Mouse (Mus musculus): ENCODE data around the gene Cdkn1a. TPM values are rescaled to one million over a fixed set of nuclear protein-coding genes. Genes with fewer than 3 reads are reported as not detected.
"Not testable (repeated sequence)": the region's sequence is repeated elsewhere in the genome, so short reads cannot be mapped to it uniquely, and the experiment has no call there.

Gene Cdkn1a
- polyA plus RNA-seq, 1 experiment from 2014 or later, result 79.5 TPM

DNA sequence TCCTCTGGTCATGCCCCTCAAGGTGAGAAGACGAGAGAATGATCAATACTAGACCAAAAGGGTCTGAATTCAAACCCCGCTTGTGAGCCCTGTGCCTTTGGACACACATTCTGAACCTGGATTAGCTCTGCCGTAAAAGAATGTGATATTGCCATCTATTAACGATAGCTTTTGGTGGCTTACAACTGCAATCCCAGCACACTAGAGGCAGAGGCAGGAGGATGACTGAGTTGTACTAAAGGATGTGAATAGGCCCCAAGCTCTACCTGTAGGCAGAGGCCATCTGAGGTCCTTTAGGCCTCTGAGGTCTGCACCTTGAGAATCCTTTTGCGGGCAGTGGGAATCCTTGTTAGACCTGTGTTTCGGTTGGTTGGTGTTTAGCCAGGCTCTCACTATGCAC lies 5.5 kb downstream of the Cdkn1a start:
- WGBS, result 89% methylated on average over 6 of the region's 6 CpGs

DNA sequence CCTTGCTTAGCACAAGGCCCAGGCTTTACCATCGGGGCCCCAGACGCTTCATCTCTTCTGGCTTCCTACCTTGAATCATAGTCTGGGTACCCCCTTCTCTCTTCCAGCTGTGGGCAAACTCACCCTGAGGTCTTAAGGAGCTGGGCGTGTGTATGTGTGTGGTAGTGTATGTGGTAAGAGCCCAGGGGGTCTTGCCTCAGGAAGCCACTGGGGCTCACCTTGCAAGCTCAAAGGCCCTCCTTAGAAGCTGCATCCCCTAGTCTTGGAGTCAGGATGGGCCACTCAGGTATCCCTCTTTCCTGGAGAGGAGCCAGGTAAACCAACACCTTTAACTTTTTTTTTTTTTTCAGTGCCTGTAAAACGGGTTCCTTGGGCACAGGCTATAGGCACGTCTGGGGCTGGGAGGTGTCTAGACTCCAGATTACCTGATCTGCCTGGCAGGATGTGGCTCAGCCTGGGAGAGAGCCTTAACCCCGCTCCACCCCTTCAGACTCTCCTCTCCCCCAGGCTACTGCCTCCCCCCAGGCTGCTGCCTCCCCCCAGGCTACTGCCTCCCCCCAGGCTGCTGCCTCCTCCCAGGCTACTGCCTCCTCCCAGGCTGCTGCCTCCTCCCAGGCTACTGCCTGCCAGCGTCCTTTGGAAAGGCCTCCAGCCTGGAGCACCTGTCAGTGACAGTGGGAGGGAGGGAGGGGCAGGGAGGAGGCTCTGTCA lies 6.2 kb downstream of the Cdkn1a start:
- no peak overlapping the region for H3K4me2 ChIP-seq (replicated peaks)
- H3K4me1 ChIP-seq (replicated peaks; ENCODE audit: control insufficient read depth, insufficient read depth, low read length), result peaks cover 12% of the 10 kb centered on the region; the same call in 1 of the 2 replicates
- no peak overlapping the region for H3K27ac ChIP-seq
- ATAC-seq (ENCODE audit: low FRiP score) (no peak), DNase-seq (ENCODE audit: low spot score) (no peak)
- no peak overlapping the region for H3K9ac ChIP-seq
- no peak overlapping the region for H3K4me3 ChIP-seq (replicated peaks; ENCODE audit: low read length)
- H3K36me3 ChIP-seq (replicated peaks; ENCODE audit: control insufficient read depth, insufficient read depth), result no peaks in the 10 kb centered on the region
- 66% methylated on average over 7 of the region's 7 CpGs for WGBS
- peaks cover 11% of the 10 kb centered on the region for H3K27me3 ChIP-seq (ENCODE audit: control insufficient read depth, insufficient read depth, low read length)
- no peaks in the 10 kb centered on the region for H3K9me3 ChIP-seq (ENCODE audit: control insufficient read depth, low read length)

More for the DNA sequence above, 5.5 kb downstream of the Cdkn1a start:
- DNase-seq (ENCODE audit: low spot score), result no peak
- Histone ChIP-seq H3K27ac (no peak overlapping the region), H3K4me2 (replicated peaks) (no peak overlapping the region), H3K4me3 (replicated peaks; ENCODE audit: low read length) (no peak overlapping the region), H3K4me1 (replicated peaks; ENCODE audit: control insufficient read depth, insufficient read depth, low read length) (peaks cover 15% of the 10 kb centered on the region; the same call in 1 of the 2 replicates), H3K27me3 (ENCODE audit: control insufficient read depth, insufficient read depth, low read length) (peaks cover 12% of the 10 kb centered on the region), H3K9me3 (ENCODE audit: control insufficient read depth, low read length) (no peaks in the 10 kb centered on the region), H3K36me3 (replicated peaks; ENCODE audit: control insufficient read depth, insufficient read depth) (no peaks in the 10 kb centered on the region), H3K9ac (no peak overlapping the region)
- ATAC-seq (ENCODE audit: low FRiP score), result no peak

DNA sequence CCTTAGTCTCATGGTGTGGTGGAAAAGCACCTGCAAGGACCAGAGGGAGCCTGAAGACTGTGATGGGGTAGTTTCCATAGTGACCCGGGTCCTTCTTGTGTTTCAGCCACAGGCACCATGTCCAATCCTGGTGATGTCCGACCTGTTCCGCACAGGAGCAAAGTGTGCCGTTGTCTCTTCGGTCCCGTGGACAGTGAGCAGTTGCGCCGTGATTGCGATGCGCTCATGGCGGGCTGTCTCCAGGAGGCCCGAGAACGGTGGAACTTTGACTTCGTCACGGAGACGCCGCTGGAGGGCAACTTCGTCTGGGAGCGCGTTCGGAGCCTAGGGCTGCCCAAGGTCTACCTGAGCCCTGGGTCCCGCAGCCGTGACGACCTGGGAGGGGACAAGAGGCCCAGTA lies 7.5 kb downstream of the Cdkn1a start:
- H3K36me3 ChIP-seq (replicated peaks; ENCODE audit: control insufficient read depth, insufficient read depth), result no peaks in the 10 kb centered on the region
- no peak overlapping the region for H3K4me3 ChIP-seq (replicated peaks; ENCODE audit: low read length)
- no peak for DNase-seq (ENCODE audit: low spot score)
- no peak for ATAC-seq (ENCODE audit: low FRiP score)
- peaks cover 11% of the 10 kb centered on the region; the same call in 1 of the 2 replicates for H3K4me1 ChIP-seq (replicated peaks; ENCODE audit: control insufficient read depth, insufficient read depth, low read length)
- H3K27ac ChIP-seq, result no peak overlapping the region
- H3K27me3 ChIP-seq (ENCODE audit: control insufficient read depth, insufficient read depth, low read length), result 0 out of 2 replicates have a peak, but pooled peaks cover 5% of the 10 kb centered on the region
- no peak overlapping the region for H3K9ac ChIP-seq
- no peak overlapping the region for H3K4me2 ChIP-seq (replicated peaks)
- no peaks in the 10 kb centered on the region for H3K9me3 ChIP-seq (ENCODE audit: control insufficient read depth, low read length)
- WGBS, result 94% methylated on average over 24 of the region's 24 CpGs

DNA sequence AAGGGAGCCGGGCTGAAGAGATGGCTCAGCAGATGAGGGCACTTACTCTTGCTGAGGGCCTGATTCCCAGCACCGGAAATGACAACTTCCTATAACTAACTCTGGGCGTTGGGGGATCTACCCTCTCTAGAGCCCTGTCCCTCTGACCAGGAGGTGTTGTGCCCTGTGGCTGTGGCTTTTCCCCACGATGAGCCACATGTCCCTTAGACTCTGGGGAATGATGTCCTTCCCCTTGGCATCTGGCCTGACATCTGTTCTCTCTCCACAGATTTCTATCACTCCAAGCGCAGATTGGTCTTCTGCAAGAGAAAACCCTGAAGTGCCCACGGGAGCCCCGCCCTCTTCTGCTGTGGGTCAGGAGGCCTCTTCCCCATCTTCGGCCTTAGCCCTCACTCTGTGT lies 8.3 kb downstream of the Cdkn1a start:
- WGBS, result 69% methylated on average over 8 of the region's 8 CpGs

DNA sequence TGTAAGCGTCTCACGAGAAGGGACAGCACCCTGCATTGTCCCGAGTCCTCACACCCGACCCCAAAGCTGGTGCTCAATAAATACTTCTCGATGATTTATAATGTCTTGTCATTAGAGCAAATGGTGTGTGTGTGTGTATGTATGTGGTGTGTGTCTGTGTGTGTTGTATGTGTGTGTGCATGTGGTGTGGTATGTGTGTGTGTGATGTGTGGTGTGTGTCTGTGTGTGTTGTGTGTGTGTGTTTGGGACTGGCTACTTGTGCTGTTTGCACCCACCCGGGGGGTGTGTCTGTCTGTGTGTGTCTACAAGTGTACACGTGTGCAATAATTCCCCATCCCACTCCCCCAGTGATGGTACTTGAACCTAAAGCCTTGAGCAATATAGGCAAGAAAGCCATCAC lies 9.9 kb downstream of the Cdkn1a start:
- no peak overlapping the region for H3K4me3 ChIP-seq (replicated peaks; ENCODE audit: low read length)
- peaks cover 4% of the 10 kb centered on the region; the same call in 1 of the 2 replicates for H3K9me3 ChIP-seq (ENCODE audit: control insufficient read depth, low read length)
- H3K36me3 ChIP-seq (replicated peaks; ENCODE audit: control insufficient read depth, insufficient read depth), result no peaks in the 10 kb centered on the region
- no peak overlapping the region for H3K4me2 ChIP-seq (replicated peaks)
- H3K27ac ChIP-seq, result no peak overlapping the region
- ATAC-seq (ENCODE audit: low FRiP score), result no peak
- no peaks in the 10 kb centered on the region for H3K27me3 ChIP-seq (ENCODE audit: control insufficient read depth, insufficient read depth, low read length)
- 93% methylated on average over 7 of the region's 7 CpGs for WGBS
- H3K9ac ChIP-seq, result no peak overlapping the region
- no peak for DNase-seq (ENCODE audit: low spot score)
- H3K4me1 ChIP-seq (replicated peaks; ENCODE audit: control insufficient read depth, insufficient read depth, low read length), result no peaks in the 10 kb centered on the region

More for the DNA sequence above, 8.3 kb downstream of the Cdkn1a start:
- no peak overlapping the region for H3K9ac ChIP-seq
- no peak for DNase-seq (ENCODE audit: low spot score)
- peaks cover 8% of the 10 kb centered on the region; the same call in 1 of the 2 replicates for H3K4me1 ChIP-seq (replicated peaks; ENCODE audit: control insufficient read depth, insufficient read depth, low read length)
- H3K9me3 ChIP-seq (ENCODE audit: control insufficient read depth, low read length), result peaks cover 4% of the 10 kb centered on the region; the same call in 1 of the 2 replicates
- no peaks in the 10 kb centered on the region for H3K36me3 ChIP-seq (replicated peaks; ENCODE audit: control insufficient read depth, insufficient read depth)
- H3K27ac ChIP-seq, result no peak overlapping the region
- 0 out of 2 replicates have a peak, but pooled peaks cover 5% of the 10 kb centered on the region for H3K27me3 ChIP-seq (ENCODE audit: control insufficient read depth, insufficient read depth, low read length)
- no peak for ATAC-seq (ENCODE audit: low FRiP score)
- no peak overlapping the region for H3K4me2 ChIP-seq (replicated peaks)
- no peak overlapping the region for H3K4me3 ChIP-seq (replicated peaks; ENCODE audit: low read length)

DNA sequence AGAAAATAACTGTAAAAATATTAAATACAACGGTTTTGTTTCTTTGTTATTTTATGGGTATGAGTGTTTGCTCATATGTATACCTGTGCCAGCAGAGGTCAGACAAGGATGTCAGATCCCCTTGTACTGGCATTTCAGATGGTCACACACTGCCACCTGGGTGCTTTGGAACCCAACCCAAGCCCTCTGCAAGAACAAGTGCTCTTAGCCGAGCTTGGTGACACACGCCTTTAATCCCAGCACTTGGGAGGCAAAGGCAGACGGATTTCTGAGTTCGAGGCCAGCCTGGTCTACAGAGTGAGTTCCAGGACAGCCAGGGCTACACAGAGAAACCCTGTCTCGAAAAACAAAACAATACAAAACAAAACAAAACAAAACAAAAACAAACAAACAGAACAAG lies 19.6 kb downstream of the Cdkn1a start:
- not testable (repeated sequence) for H3K36me3 ChIP-seq (replicated peaks; ENCODE audit: control insufficient read depth, insufficient read depth); H3K27me3 ChIP-seq (ENCODE audit: control insufficient read depth, insufficient read depth, low read length); H3K4me1 ChIP-seq (replicated peaks; ENCODE audit: control insufficient read depth, insufficient read depth, low read length); H3K9ac ChIP-seq; H3K4me2 ChIP-seq (replicated peaks); H3K9me3 ChIP-seq (ENCODE audit: control insufficient read depth, low read length); H3K4me3 ChIP-seq (replicated peaks; ENCODE audit: low read length); ATAC-seq (ENCODE audit: low FRiP score); DNase-seq (ENCODE audit: low spot score); H3K27ac ChIP-seq
- WGBS, result 88% methylated on average over 6 of the region's 6 CpGs

DNA sequence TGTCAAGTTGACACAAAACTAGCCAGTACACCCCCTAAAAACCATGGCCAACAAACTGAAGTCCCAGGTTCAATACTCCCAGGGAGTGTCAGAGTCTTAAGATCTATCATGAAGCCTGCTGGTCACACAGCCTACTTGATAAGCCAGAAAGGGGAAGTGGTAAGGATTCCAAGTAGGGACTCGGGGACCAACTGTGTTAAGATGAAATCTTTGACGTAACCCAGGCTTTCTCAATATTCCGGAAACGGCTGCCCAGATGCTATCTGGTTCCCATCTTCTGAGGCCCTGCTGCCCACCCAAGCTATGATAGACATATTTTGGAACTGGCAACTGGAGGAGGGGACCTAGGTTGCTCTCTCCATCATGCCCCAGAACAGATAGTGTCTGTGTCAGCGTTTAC lies 20.6 kb downstream of the Cdkn1a start:
- Histone ChIP-seq H3K27ac (no peak overlapping the region), H3K9me3 (ENCODE audit: control insufficient read depth, low read length) (no peaks in the 10 kb centered on the region), H3K27me3 (ENCODE audit: control insufficient read depth, insufficient read depth, low read length) (no peaks in the 10 kb centered on the region), H3K4me3 (replicated peaks; ENCODE audit: low read length) (no peak overlapping the region), H3K4me2 (replicated peaks) (no peak overlapping the region), H3K9ac (no peak overlapping the region), H3K36me3 (replicated peaks; ENCODE audit: control insufficient read depth, insufficient read depth) (no peaks in the 10 kb centered on the region), H3K4me1 (replicated peaks; ENCODE audit: control insufficient read depth, insufficient read depth, low read length) (no peaks in the 10 kb centered on the region)
- 88% methylated on average over 5 of the region's 5 CpGs for WGBS
- no peak for ATAC-seq (ENCODE audit: low FRiP score)
- no peak for DNase-seq (ENCODE audit: low spot score)

DNA sequence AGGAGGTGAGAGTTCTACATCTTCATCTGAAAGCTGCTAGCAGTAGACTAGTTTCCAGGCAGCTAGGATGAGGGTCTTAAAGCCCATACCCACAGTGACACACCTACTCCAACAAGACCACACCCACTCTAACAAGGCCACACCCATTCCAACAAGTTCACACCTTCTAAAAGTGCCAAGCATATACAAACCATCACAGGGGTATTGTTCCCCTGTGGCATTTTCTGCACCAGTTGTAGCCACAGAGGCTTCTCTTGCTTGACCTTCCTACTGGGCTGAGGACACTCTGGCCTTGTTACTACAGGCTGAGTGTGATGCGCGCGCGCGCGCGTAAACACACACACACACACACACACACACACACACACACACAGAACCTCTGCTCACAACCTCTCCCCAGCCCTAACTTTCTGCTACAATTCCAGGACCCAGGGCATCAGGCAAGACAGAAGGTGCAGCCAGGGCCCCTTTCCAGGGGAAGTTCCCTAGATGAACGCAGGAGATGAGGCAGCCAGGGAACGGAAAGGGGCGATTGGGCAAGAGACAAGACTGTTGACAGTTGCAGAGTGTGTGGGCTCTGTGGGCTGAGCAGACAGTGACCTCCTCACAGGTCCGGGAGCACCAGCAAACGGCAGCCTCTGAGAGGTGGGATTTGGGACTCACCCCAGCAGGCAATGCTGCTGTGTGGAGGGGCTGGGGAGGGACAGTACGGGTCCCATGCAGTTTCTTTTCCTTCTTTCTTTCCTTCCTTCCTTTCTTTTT lies 23.0 kb downstream of the Cdkn1a start, which contains the start of gene Rab44:
Gene Rab44, plus strand, starts transcription at position 555 of the 762 bp plus-strand sequence.
- H3K4me1 ChIP-seq (replicated peaks; ENCODE audit: control insufficient read depth, insufficient read depth, low read length), result no peaks in the 10 kb centered on the region
- H3K4me3 ChIP-seq (replicated peaks; ENCODE audit: low read length), result no peak within 1 kb of the TSS
- whole genome bisulfite sequencing, result 95% methylated on average over 13 of the region's 13 CpGs

DNA sequence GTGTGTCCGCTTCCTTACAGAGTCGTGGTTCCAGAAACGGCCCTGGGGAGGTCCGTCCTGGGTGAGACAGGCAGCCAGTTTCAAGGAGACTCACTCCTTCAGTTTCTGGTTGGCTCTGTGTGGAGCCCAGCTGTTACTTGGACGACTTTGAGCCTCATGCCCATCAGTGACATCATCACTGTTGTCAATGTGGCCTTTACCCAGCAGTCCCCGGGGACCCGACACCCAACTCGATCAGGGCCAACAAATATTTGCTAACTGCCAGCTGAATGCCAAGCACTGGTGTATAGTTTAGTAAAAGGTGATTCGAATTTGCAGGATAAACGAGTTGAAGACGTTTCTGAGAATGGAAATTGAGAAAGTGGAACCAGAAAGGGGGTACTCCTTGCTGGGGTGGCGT lies 25.2 kb downstream of the Cdkn1a start:
- H3K4me2 ChIP-seq (replicated peaks), result no peak overlapping the region
- DNase-seq (ENCODE audit: low spot score), result no peak
- H3K27ac ChIP-seq, result no peak overlapping the region
- H3K27me3 ChIP-seq (ENCODE audit: control insufficient read depth, insufficient read depth, low read length), result no peaks in the 10 kb centered on the region
- H3K4me3 ChIP-seq (replicated peaks; ENCODE audit: low read length), result no peak overlapping the region
- H3K36me3 ChIP-seq (replicated peaks; ENCODE audit: control insufficient read depth, insufficient read depth), result no peaks in the 10 kb centered on the region
- H3K4me1 ChIP-seq (replicated peaks; ENCODE audit: control insufficient read depth, insufficient read depth, low read length), result no peaks in the 10 kb centered on the region
- no peak overlapping the region for H3K9ac ChIP-seq
- no peaks in the 10 kb centered on the region for H3K9me3 ChIP-seq (ENCODE audit: control insufficient read depth, low read length)
- no peak for ATAC-seq (ENCODE audit: low FRiP score)
- WGBS, result 75% methylated on average over 12 of the region's 12 CpGs

More for the DNA sequence above, 23.0 kb downstream of the Cdkn1a start, which contains the start of gene Rab44:
- no peaks in the 10 kb centered on the region for H3K9me3 ChIP-seq (ENCODE audit: control insufficient read depth, low read length)
- no peaks in the 10 kb centered on the region for H3K27me3 ChIP-seq (ENCODE audit: control insufficient read depth, insufficient read depth, low read length)
- ATAC-seq (ENCODE audit: low FRiP score) (no peak), DNase-seq (ENCODE audit: low spot score) (no peak)
- no peak within 1 kb of the TSS for H3K27ac ChIP-seq
- H3K4me2 ChIP-seq (replicated peaks), result no peak within 1 kb of the TSS
- H3K36me3 ChIP-seq (replicated peaks; ENCODE audit: control insufficient read depth, insufficient read depth), result no peaks in the 10 kb centered on the region
- no peak within 1 kb of the TSS for H3K9ac ChIP-seq

Measured in hindbrain, embryonic 14.5 days (tissue).